In genomic region chr10:119034396-119034795, GRCm38 (mm10) we compare ENCODE assay signal across 28 mouse cellular contexts.
"Had no signal": no experiment of that assay in that cellular context is flagged by ENCODE, and none has a peak within 500 bp of the region (broad histone marks: within the 10 kb centered on the region; RNA-seq: fewer than 3 reads in every experiment).

No protein-coding gene starts in this region.

- H3K27ac ChIP-seq: embryonic facial prominence, embryonic 10.5 days; embryonic facial prominence, embryonic 12.5 days; embryonic facial prominence, embryonic 13.5 days; embryonic facial prominence, embryonic 15.5 days; forebrain, embryonic 10.5 days; forebrain, embryonic 12.5 days; forebrain, embryonic 13.5 days; gastrocnemius, adult 2 months; heart, adult 2 months had no signal

- H3K4me3 ChIP-seq: embryonic facial prominence, embryonic 10.5 days; embryonic facial prominence, embryonic 12.5 days; embryonic facial prominence, embryonic 13.5 days; embryonic facial prominence, embryonic 15.5 days; erythroblast, embryonic 14.5 days; forebrain, embryonic 10.5 days; forebrain, embryonic 12.5 days; forebrain, embryonic 13.5 days; gastrocnemius, adult 2 months; heart, adult 2 months had no signal

- H3K4me2 ChIP-seq: embryonic facial prominence, embryonic 12.5 days; embryonic facial prominence, embryonic 13.5 days; embryonic facial prominence, embryonic 15.5 days; forebrain, embryonic 12.5 days; forebrain, embryonic 13.5 days had no signal

- DNase-seq: cerebellum, adult 2 months; cerebellum, adult 8-10 months; cerebellum, adult 9-10 months; cerebellum, adult 9-11 months; cerebellum, postnatal 10 days; cerebellum, postnatal 14 days; cerebellum, postnatal 25 days; cerebellum, postnatal 36 days; embryo, embryonic 11 days; forebrain, postnatal 0 days; gastrocnemius, adult 2 months; gastrocnemius, postnatal 10 days; gastrocnemius, postnatal 14 days; gastrocnemius, postnatal 25 days; gastrocnemius, postnatal 36 days; heart, adult 11 months; heart, adult 18-20 months; heart, adult 2 months had no signal

- ATAC-seq: forebrain, embryonic 13.5 days; forebrain, embryonic 14.5 days; forebrain, embryonic 16.5 days; forebrain, postnatal 0 days had no signal

- H3K4me1 ChIP-seq: embryonic facial prominence, embryonic 10.5 days; embryonic facial prominence, embryonic 12.5 days; embryonic facial prominence, embryonic 13.5 days; embryonic facial prominence, embryonic 15.5 days; forebrain, embryonic 10.5 days; forebrain, embryonic 12.5 days; forebrain, embryonic 13.5 days had no signal

- H3K36me3 ChIP-seq: embryonic facial prominence, embryonic 10.5 days; embryonic facial prominence, embryonic 12.5 days; embryonic facial prominence, embryonic 13.5 days; embryonic facial prominence, embryonic 15.5 days; forebrain, embryonic 10.5 days; forebrain, embryonic 12.5 days had no signal

- H3K9ac ChIP-seq: embryonic facial prominence, embryonic 12.5 days; embryonic facial prominence, embryonic 13.5 days; embryonic facial prominence, embryonic 15.5 days; forebrain, embryonic 12.5 days; forebrain, embryonic 13.5 days; forebrain, postnatal 0 days had no signal

- H3K27me3 ChIP-seq: embryonic facial prominence, embryonic 12.5 days; embryonic facial prominence, embryonic 13.5 days; embryonic facial prominence, embryonic 15.5 days; forebrain, embryonic 12.5 days; forebrain, embryonic 13.5 days had no signal

- H3K9me3 ChIP-seq: embryonic facial prominence, embryonic 10.5 days; embryonic facial prominence, embryonic 12.5 days; embryonic facial prominence, embryonic 13.5 days; embryonic facial prominence, embryonic 15.5 days; forebrain, embryonic 10.5 days; forebrain, embryonic 12.5 days; forebrain, embryonic 13.5 days had no signal
